Mouse (Mus musculus): ENCODE results near the gene Gad2.

- TF ChIP-seq CTCF (IDR thresholded peaks at IDR 0.05) (no peak), POLR2A (IDR thresholded peaks at IDR 0.05; ENCODE audit: insufficient read depth, low read depth, low read length) (no peak)
These were observed 55.1 kb downstream of the Gad2 start for GRCm38 (mm10) chr2:22677066-22677465.
